Mouse (Mus musculus) C2C12 (cell line): Measurements from ENCODE around the gene Vsir. TPM values are rescaled to one million over a fixed set of nuclear protein-coding genes. Genes with fewer than 3 reads are reported as not detected.

Source experiments
- H3K27me3 ChIP-seq: one replicate; pipeline ENCODE4 v1.6.1; 2011; ENCODE audit not compliant: control insufficient read depth, insufficient read depth, insufficient read length
- H3K36me3 ChIP-seq: one replicate; pipeline ENCODE4 v1.6.1; 2011; ENCODE audit not compliant: control insufficient read depth, insufficient read depth
- H3K4me3 ChIP-seq: one replicate; pipeline ENCODE4 v1.5.1; 2011; ENCODE audit warnings: mild to moderate bottlenecking, control low read depth; ENCODE audit not compliant: poor library complexity, insufficient read depth, severe bottlenecking
- H3K79me2 ChIP-seq: one replicate; pipeline ENCODE4 v1.6.1; 2011; ENCODE audit not compliant: control insufficient read depth, insufficient read depth
- H3K79me3 ChIP-seq: one replicate; pipeline ENCODE4 v1.6.1; 2011; ENCODE audit warnings: low read depth, control low read depth
- H3ac ChIP-seq: one replicate; pipeline ENCODE3; 2011; ENCODE audit warnings: low read depth; ENCODE audit not compliant: control insufficient read depth, insufficient read length
- CEBPB ChIP-seq: IDR thresholded peaks from one replicate; pipeline ENCODE4 v1.6.1; 2011; ENCODE audit warnings: low read depth, mild to moderate bottlenecking, control low read depth, moderate library complexity
- CTCF ChIP-seq: IDR thresholded peaks from one replicate; pipeline ENCODE4 v1.5.1; 2011; ENCODE audit not compliant: control insufficient read depth, insufficient read depth, insufficient read length
- FOSL1 ChIP-seq: IDR thresholded peaks from one replicate; pipeline ENCODE4 v1.8.0; 2011; ENCODE audit warnings: mild to moderate bottlenecking, low read length; ENCODE audit not compliant: poor library complexity, insufficient read depth, severe bottlenecking
- MAX ChIP-seq: IDR thresholded peaks from one replicate; pipeline ENCODE4 v1.6.1; 2011; ENCODE audit warnings: mild to moderate bottlenecking, control low read depth
- MYOD1 ChIP-seq: IDR thresholded peaks from one replicate; pipeline ENCODE4 v1.6.1; 2011; ENCODE audit warnings: low read depth; ENCODE audit not compliant: control insufficient read depth, insufficient read length
- MYOG ChIP-seq: IDR thresholded peaks from one replicate; pipeline ENCODE4 v1.6.1; 2011; ENCODE audit not compliant: control insufficient read depth, insufficient read length; ENCODE audit errors: extremely low read depth
- USF1 ChIP-seq: IDR thresholded peaks from one replicate; pipeline ENCODE4 v1.6.1; 2011; ENCODE audit warnings: low read depth, mild to moderate bottlenecking, control low read depth, moderate library complexity
- long read RNA-seq, 2 experiments: library from polyadenylated mRNA; unstranded; transcript quantifications; one replicate each; pipeline ENCODE4 v2.0.0; 2019 to 2020
- polyA plus RNA-seq: library from polyadenylated mRNA; unstranded; fragments of >200 nt; fragmentation: generic; extraction: Trizol; gene quantifications from one replicate; pipeline ENCODE4 v1.2.1, GENCODE M21; 2012; ENCODE audit warnings: missing spikeins

Vsir gene
- polyA plus RNA-seq, result 0.68 TPM
- long read RNA-seq, experiment 1, full-length matches to known transcripts, result 2 of 12 reads
- long read RNA-seq, experiment 1, partial matches to known transcripts, result 2 of 12 reads
- long read RNA-seq, experiment 1, other reads (novel, unspliced or antisense), result 8 of 12 reads
- long read RNA-seq, experiment 2, full-length matches to known transcripts, result 2 of 2 reads
- long read RNA-seq, experiment 2, partial matches to known transcripts, result 0 of 2 reads
- long read RNA-seq, experiment 2, other reads (novel, unspliced or antisense), result 0 of 2 reads

- Histone ChIP-seq H3ac (peak within 1 kb of the TSS; percentile 46), H3K27me3 (no peaks in the 10 kb centered on the region), H3K36me3 (no peaks in the 10 kb centered on the region), H3K79me2 (no peaks in the 10 kb centered on the region), H3K79me3 (no peaks in the 10 kb centered on the region), H3K4me3 (no peak within 1 kb of the TSS)
- TF ChIP-seq CTCF (peak; percentile 74), MAX (no peak), MYOG (no peak), MYOD1 (peak; percentile 95)
Measured at GRCm38 (mm10) chr10:60346701-60347405, at the start of gene Vsir. Gene Vsir, plus strand, starts transcription at chr10:60346851.

GRCm38 (mm10) chr10:60299636-60300035, 47.0 kb upstream of the Vsir start:
- no peaks in the 10 kb centered on the region for H3K27me3 ChIP-seq
- no peak overlapping the region for H3K4me3 ChIP-seq
- TF ChIP-seq USF1 (no peak), CEBPB (no peak), CTCF (no peak), MAX (no peak), MYOD1 (no peak), FOSL1 (no peak), MYOG (no peak)
- no peak overlapping the region for H3ac ChIP-seq
- H3K79me2 ChIP-seq, result no peaks in the 10 kb centered on the region
- no peaks in the 10 kb centered on the region for H3K79me3 ChIP-seq
- peaks cover 77% of the 10 kb centered on the region for H3K36me3 ChIP-seq

DNA sequence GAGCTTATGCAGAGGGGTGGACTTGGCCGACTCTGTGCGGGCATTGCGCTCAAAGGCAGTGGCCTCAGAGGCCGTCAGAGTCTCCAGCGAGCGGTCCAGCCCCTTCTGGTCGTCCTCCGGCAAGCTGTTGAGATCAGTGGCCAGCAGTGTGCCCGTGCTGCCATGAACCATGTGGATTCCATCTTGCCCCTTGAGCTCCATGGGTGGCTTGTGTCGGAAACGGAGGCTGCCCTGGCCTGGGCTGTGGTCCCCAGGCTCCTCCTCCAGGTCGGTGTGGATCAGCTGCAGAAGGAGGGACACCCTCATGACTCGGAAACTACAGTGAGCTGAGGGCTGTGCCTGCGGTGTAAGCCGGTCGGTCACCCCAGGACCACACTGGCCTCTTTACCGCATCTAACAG, 43.2 kb upstream of the Vsir start:
- Histone ChIP-seq H3K36me3 (peaks cover 43% of the 10 kb centered on the region), H3ac (no peak overlapping the region), H3K79me3 (no peaks in the 10 kb centered on the region), H3K79me2 (no peaks in the 10 kb centered on the region), H3K27me3 (no peaks in the 10 kb centered on the region), H3K4me3 (no peak overlapping the region)
- TF ChIP-seq MYOG (no peak), FOSL1 (no peak), MAX (no peak), CEBPB (no peak), CTCF (no peak), MYOD1 (no peak), USF1 (no peak)

DNA sequence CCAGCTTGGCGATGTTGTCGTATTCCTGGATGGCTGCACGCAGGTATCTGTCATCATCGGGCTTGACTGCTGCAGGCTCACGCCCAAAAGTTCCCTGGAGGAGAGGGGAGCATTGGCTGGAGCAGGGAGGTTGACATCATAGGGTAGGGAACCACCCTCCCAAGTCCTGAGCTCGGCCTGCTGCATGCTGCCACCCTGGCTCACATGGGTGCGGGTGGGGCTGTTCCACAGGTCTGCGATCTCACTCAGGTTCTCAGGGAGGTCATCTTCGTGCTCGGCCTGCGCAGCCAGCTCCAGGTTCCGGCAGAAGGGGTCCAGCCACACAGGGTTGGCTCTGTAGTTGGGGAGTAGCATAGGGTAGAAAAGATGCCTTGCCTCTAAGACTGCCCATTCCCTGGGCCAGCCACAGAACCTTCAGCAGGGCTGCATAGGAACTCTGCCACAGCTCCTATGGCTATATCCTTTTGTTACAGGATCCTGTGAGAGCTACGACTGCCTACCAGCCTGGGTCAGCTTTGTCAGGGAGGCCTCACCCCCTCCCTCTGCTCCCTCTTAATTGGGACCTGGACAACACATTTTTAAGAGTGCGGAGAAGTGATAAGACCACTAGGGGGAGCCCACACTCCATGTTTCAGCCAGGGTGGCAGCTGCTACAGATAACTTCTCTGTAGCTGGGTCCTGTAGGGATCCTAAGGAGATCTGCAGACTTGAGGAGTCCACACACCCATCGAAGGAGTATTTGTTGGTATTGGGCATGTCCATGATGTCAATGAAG, 41.6 kb upstream of the Vsir start:
- H3K36me3 ChIP-seq, result peaks cover 27% of the 10 kb centered on the region
- H3K79me2 ChIP-seq, result no peaks in the 10 kb centered on the region
- H3K27me3 ChIP-seq, result peaks cover 3% of the 10 kb centered on the region
- TF ChIP-seq MYOG (no peak), FOSL1 (no peak), CEBPB (no peak), MAX (no peak), CTCF (no peak), MYOD1 (no peak), USF1 (no peak)
- no peaks in the 10 kb centered on the region for H3K79me3 ChIP-seq
- H3ac ChIP-seq, result no peak overlapping the region
- H3K4me3 ChIP-seq, result no peak overlapping the region

DNA sequence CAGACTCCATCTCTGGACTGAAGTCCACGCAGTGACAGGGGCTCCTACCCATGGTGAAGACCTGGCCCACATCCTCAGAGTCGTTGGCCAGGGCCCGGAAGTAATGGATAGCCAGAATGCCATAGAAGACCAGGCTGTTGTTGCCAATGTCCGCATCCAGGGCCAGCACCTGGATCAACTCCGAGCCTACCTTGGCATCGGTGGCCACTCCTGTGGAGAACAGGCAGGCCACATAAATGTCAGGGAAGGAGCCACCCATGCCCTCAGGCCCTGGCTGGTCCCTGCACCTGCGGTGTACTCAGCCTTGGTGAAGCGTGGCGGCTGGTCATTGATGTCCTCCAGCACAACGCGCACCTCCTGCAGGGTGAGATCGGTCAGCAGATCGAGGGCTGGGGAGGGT, 36.0 kb upstream of the Vsir start:
- no peaks in the 10 kb centered on the region for H3K79me3 ChIP-seq
- peaks cover 7% of the 10 kb centered on the region for H3K27me3 ChIP-seq
- TF ChIP-seq CTCF (no peak), CEBPB (no peak)

More for the DNA sequence above, 36.0 kb upstream of the Vsir start:
- no peaks in the 10 kb centered on the region for H3K36me3 ChIP-seq
- no peak overlapping the region for H3K4me3 ChIP-seq
- H3ac ChIP-seq, result no peak overlapping the region
- no peaks in the 10 kb centered on the region for H3K79me2 ChIP-seq
